Mouse (Mus musculus) lung, adult 18-20 months (tissue): ENCODE measurements around the gene Ankrd34c.

ENCODE experiments used
- DNase-seq, 2 experiments: peaks; one replicate each; pipeline ENCODE4 v3.0.0; 2022; ENCODE audit warnings: mixed read lengths in 2 of 2

The Ankrd34c gene

GRCm38 (mm10) chr9:89738295-89738694 lies at the start of gene Ankrd34c:
TSS of gene Ankrd34c (minus strand) at chr9:89738475.
- no peak for DNase-seq

- no peak for DNase-seq
Observed at GRCm38 (mm10) chr9:89787532-89787931, 49.3 kb upstream of the Ankrd34c start.

- no peak for DNase-seq
Observed at GRCm38 (mm10) chr9:89781395-89781927, 43.2 kb upstream of the Ankrd34c start.

GRCm38 (mm10) chr9:89779237-89779636 lies 41.0 kb upstream of the Ankrd34c start:
- no peak for DNase-seq

GRCm38 (mm10) chr9:89771153-89771552 lies 32.9 kb upstream of the Ankrd34c start:
- no peak for DNase-seq

- DNase-seq: no peak
Observed at GRCm38 (mm10) chr9:89762017-89762416, 23.7 kb upstream of the Ankrd34c start.

- DNase-seq: no peak
Observed at GRCm38 (mm10) chr9:89758569-89758968, 20.3 kb upstream of the Ankrd34c start.

GRCm38 (mm10) chr9:89758139-89758538 lies 19.9 kb upstream of the Ankrd34c start:
- DNase-seq: no peak

- no peak for DNase-seq
Observed at GRCm38 (mm10) chr9:89757571-89757970, 19.3 kb upstream of the Ankrd34c start.

- DNase-seq: no peak
Observed at GRCm38 (mm10) chr9:89740041-89740440, 1.8 kb upstream of the Ankrd34c start.

GRCm38 (mm10) chr9:89737888-89738287 lies 387 bp downstream of the Ankrd34c start:
- DNase-seq: no peak

- DNase-seq: peak in 1 of 2 experiments; percentile 1
Observed at GRCm38 (mm10) chr9:89736932-89737705, 1.2 kb downstream of the Ankrd34c start.

GRCm38 (mm10) chr9:89706906-89707305 lies 31.4 kb downstream of the Ankrd34c start:
- no peak for DNase-seq

GRCm38 (mm10) chr9:89705197-89705533 lies 33.1 kb downstream of the Ankrd34c start:
- no peak for DNase-seq

GRCm38 (mm10) chr9:89704265-89705196 lies 33.7 kb downstream of the Ankrd34c start, which contains the start of gene Tmed3:
TSS of gene Tmed3 (minus strand) at chr9:89705068.
- peak; percentile 92 to 94 for DNase-seq

GRCm38 (mm10) chr9:89700910-89701457 lies 37.3 kb downstream of the Ankrd34c start:
- no peak for DNase-seq

- no peak for DNase-seq
Observed at GRCm38 (mm10) chr9:89695143-89695542, 43.1 kb downstream of the Ankrd34c start.

- no peak for DNase-seq
Observed at GRCm38 (mm10) chr9:89693670-89694069, 44.6 kb downstream of the Ankrd34c start.

GRCm38 (mm10) chr9:89689179-89689578 lies 49.1 kb downstream of the Ankrd34c start:
- DNase-seq: no peak

- DNase-seq: no peak
Observed at GRCm38 (mm10) chr9:89687503-89688226, 50.6 kb downstream of the Ankrd34c start.

GRCm38 (mm10) chr9:89686262-89686661 lies 52.0 kb downstream of the Ankrd34c start:
- DNase-seq: no peak

GRCm38 (mm10) chr9:89678974-89679373 lies 59.3 kb downstream of the Ankrd34c start:
- peak in 1 of 2 experiments; percentile 8 for DNase-seq
